Mouse (Mus musculus): ENCODE measurements around the gene Gdi2. TPM values are rescaled to one million over a fixed set of nuclear protein-coding genes. Genes with fewer than 3 reads are reported as not detected.
"Not testable (repeated sequence)": the region's sequence is repeated elsewhere in the genome, so short reads cannot be mapped to it uniquely, and the experiment has no call there.

Gene Gdi2
- polyA plus RNA-seq, 1 experiment from 2014 or later: 520 TPM

DNA sequence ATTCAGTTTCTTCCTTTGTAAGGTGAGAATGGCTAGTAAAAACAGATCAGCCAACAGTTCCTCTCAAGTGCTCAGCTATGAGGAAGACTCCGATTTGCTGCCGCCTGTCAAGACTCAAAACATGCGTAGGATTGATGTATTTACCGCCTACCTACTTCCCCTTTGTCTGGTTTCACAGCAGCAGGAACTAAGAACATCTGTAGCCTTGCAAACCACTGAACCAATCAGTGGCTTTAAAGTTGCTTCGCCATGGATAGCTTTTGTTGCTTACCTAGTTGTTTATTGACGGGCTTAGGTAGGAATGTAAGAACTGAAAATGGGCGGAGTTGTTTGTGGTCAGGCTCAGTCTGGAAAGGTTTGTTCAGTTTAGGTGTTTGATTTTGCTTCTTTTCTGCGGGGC, 11.5 kb upstream of the Gdi2 start:
- H3K4me3 ChIP-seq (ENCODE audit: low read depth, low read length): no peak overlapping the region
- no peaks in the 10 kb centered on the region for H3K9me3 ChIP-seq (ENCODE audit: control insufficient read depth, low read length)
- H3K27me3 ChIP-seq (ENCODE audit: control insufficient read depth, insufficient read depth, low read length): no peaks in the 10 kb centered on the region
- no peaks in the 10 kb centered on the region for H3K36me3 ChIP-seq (ENCODE audit: control insufficient read depth, insufficient read depth, low read length)
- no peak overlapping the region for H3K4me2 ChIP-seq
- ATAC-seq (ENCODE audit: low FRiP score) (no peak), DNase-seq (ENCODE audit: low spot score, missing footprints) (no peak)
- H3K9ac ChIP-seq (ENCODE audit: low read length): no peak overlapping the region
- no peak overlapping the region for H3K27ac ChIP-seq (ENCODE audit: low read depth, low read length)
- 87% methylated on average over 8 of the region's 8 CpGs for WGBS
- H3K4me1 ChIP-seq (ENCODE audit: control insufficient read depth, insufficient read depth, low read length): no peaks in the 10 kb centered on the region

- Histone ChIP-seq H3K4me3 (ENCODE audit: low read depth, low read length) (no peak overlapping the region), H3K4me2 (no peak overlapping the region), H3K27ac (ENCODE audit: low read depth, low read length) (no peak overlapping the region), H3K9me3 (ENCODE audit: control insufficient read depth, low read length) (no peaks in the 10 kb centered on the region), H3K36me3 (ENCODE audit: control insufficient read depth, insufficient read depth, low read length) (no peaks in the 10 kb centered on the region), H3K9ac (ENCODE audit: low read length) (no peak overlapping the region), H3K4me1 (ENCODE audit: control insufficient read depth, insufficient read depth, low read length) (no peaks in the 10 kb centered on the region), H3K27me3 (ENCODE audit: control insufficient read depth, insufficient read depth, low read length) (no peaks in the 10 kb centered on the region)
- ATAC-seq (ENCODE audit: low FRiP score) (no peak), DNase-seq (ENCODE audit: low spot score, missing footprints) (peak; percentile 47)
- WGBS: 59% methylated on average over 3 of the region's 3 CpGs
Observed at GRCm38 (mm10) chr13:3530451-3530850, 7.4 kb upstream of the Gdi2 start.

DNA sequence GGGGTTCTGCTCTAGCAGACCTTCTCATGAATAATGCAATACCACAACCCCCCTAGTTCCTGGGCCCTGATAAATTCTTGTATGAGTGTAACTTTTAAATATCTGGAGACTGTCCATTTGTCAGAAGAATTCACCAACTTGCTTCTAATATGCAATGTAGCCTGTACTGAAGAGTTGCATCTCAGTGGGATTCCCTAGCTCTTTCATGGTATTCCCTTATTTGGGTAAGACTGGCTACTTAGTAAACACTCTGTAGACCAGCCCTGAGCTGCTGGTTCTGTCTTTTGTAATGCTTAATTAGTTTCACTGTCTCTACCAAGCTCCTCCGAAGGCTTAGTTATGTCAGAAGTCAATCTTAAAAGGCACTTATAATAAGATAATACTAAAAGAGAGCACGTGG, 6.7 kb upstream of the Gdi2 start:
- not testable (repeated sequence) for H3K9me3 ChIP-seq (ENCODE audit: control insufficient read depth, low read length); H3K4me3 ChIP-seq (ENCODE audit: low read depth, low read length); H3K27ac ChIP-seq (ENCODE audit: low read depth, low read length); H3K27me3 ChIP-seq (ENCODE audit: control insufficient read depth, insufficient read depth, low read length); H3K4me2 ChIP-seq; H3K36me3 ChIP-seq (ENCODE audit: control insufficient read depth, insufficient read depth, low read length); ATAC-seq (ENCODE audit: low FRiP score); H3K9ac ChIP-seq (ENCODE audit: low read length); H3K4me1 ChIP-seq (ENCODE audit: control insufficient read depth, insufficient read depth, low read length)
- DNase-seq (ENCODE audit: low spot score, missing footprints): peak; percentile 69
- WGBS: 58% methylated on average over 2 of the region's 2 CpGs

GRCm38 (mm10) chr13:3531692-3532320, 6.1 kb upstream of the Gdi2 start:
- no peaks in the 10 kb centered on the region for H3K4me1 ChIP-seq (ENCODE audit: control insufficient read depth, insufficient read depth, low read length)
- no peak overlapping the region for H3K4me2 ChIP-seq
- no peak overlapping the region for H3K27ac ChIP-seq (ENCODE audit: low read depth, low read length)
- 73% methylated on average over 10 of the region's 10 CpGs for WGBS
- DNase-seq (ENCODE audit: low spot score, missing footprints) (peak; percentile 51), ATAC-seq (ENCODE audit: low FRiP score) (0 out of 2 replicates have a peak, but pooled peaks have one; percentile 17)
- H3K27me3 ChIP-seq (ENCODE audit: control insufficient read depth, insufficient read depth, low read length): no peaks in the 10 kb centered on the region
- H3K4me3 ChIP-seq (ENCODE audit: low read depth, low read length): no peak overlapping the region
- H3K9ac ChIP-seq (ENCODE audit: low read length): no peak overlapping the region
- H3K36me3 ChIP-seq (ENCODE audit: control insufficient read depth, insufficient read depth, low read length): no peaks in the 10 kb centered on the region
- no peaks in the 10 kb centered on the region for H3K9me3 ChIP-seq (ENCODE audit: control insufficient read depth, low read length)

GRCm38 (mm10) chr13:3532451-3532850, 5.4 kb upstream of the Gdi2 start:
- no peak overlapping the region for H3K4me3 ChIP-seq (ENCODE audit: low read depth, low read length)
- no peaks in the 10 kb centered on the region for H3K27me3 ChIP-seq (ENCODE audit: control insufficient read depth, insufficient read depth, low read length)
- peaks cover 4% of the 10 kb centered on the region; the same call in 1 of the 2 replicates for H3K4me1 ChIP-seq (ENCODE audit: control insufficient read depth, insufficient read depth, low read length)
- no peak overlapping the region for H3K4me2 ChIP-seq
- H3K27ac ChIP-seq (ENCODE audit: low read depth, low read length): no peak overlapping the region
- H3K36me3 ChIP-seq (ENCODE audit: control insufficient read depth, insufficient read depth, low read length): no peaks in the 10 kb centered on the region
- no peak for DNase-seq (ENCODE audit: low spot score, missing footprints)
- H3K9me3 ChIP-seq (ENCODE audit: control insufficient read depth, low read length): no peaks in the 10 kb centered on the region
- ATAC-seq (ENCODE audit: low FRiP score): no peak
- WGBS: 75% methylated on average over 4 of the region's 4 CpGs
- H3K9ac ChIP-seq (ENCODE audit: low read length): no peak overlapping the region

DNA sequence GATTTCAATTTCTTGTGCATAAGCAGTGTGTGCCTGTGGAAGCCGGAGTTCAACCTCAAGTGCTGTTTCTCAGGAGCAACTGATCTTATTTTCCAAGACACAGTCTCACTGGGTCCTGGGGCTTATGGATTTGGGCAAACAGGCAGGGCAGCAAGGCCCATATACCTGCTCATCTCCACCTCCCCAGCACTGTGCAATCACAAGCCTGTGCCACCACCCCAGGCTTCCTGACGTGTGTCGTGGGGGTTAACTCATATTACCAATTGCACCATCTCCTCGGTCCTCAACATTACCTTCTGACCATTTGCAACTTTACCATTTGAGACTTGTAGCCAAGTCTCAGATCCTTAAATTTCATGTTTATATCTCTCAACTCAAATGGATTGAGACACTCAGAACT, 3.7 kb upstream of the Gdi2 start:
- ATAC-seq (ENCODE audit: low FRiP score) (no peak), DNase-seq (ENCODE audit: low spot score, missing footprints) (peak; percentile 64)
- Histone ChIP-seq H3K4me2 (no peak overlapping the region), H3K36me3 (ENCODE audit: control insufficient read depth, insufficient read depth, low read length) (no peaks in the 10 kb centered on the region), H3K27me3 (ENCODE audit: control insufficient read depth, insufficient read depth, low read length) (no peaks in the 10 kb centered on the region), H3K9ac (ENCODE audit: low read length) (no peak overlapping the region), H3K27ac (ENCODE audit: low read depth, low read length) (no peak overlapping the region), H3K4me3 (ENCODE audit: low read depth, low read length) (no peak overlapping the region), H3K4me1 (ENCODE audit: control insufficient read depth, insufficient read depth, low read length) (peaks cover 4% of the 10 kb centered on the region; the same call in 1 of the 2 replicates), H3K9me3 (ENCODE audit: control insufficient read depth, low read length) (no peaks in the 10 kb centered on the region)
- WGBS: 96% methylated on average over 4 of the region's 4 CpGs

DNA sequence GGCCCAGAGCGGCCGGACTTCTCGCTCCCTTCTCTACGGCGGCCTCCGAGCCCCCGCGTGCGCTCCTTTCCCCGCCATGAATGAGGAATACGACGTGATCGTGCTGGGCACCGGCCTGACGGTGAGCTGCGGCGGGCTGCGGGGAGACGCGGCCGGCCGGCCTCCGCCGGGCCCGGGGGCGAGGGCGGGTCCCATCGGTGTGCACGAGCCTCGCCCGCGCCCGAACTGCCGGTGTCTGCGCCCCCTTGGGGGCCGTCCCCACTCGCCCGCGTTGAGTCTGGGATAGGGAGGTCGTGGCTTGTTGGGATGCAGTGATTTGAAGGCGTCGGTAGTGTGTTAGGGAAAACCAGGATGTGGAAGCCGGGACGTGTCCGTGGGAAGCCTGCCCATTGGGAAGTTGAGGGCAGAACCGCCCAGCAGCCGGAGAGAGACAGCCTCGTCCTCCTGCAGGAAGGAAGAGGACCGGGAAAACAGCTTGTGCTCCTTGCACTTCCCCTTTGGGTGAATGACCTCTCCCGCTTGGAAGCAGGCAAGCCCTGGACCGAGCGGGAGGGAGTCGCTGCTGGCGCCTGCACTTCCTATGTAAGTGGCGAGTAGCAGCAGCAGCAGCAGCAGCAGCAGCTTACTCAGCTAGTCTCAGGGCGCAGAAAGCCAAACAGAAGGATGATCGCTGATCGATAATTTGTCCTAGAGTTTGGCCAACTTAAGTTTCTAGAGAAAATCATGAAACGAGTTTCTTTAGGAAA, 533 bp downstream of the Gdi2 start:
- H3K4me3 ChIP-seq (ENCODE audit: low read depth, low read length): peak overlapping the region; percentile 94
- DNase-seq (ENCODE audit: low spot score, missing footprints) (peak; percentile 97), ATAC-seq (ENCODE audit: low FRiP score) (peak; percentile 72)
- H3K36me3 ChIP-seq (ENCODE audit: control insufficient read depth, insufficient read depth, low read length): no peaks in the 10 kb centered on the region
- H3K4me2 ChIP-seq: peak overlapping the region; percentile 57
- H3K9me3 ChIP-seq (ENCODE audit: control insufficient read depth, low read length): no peaks in the 10 kb centered on the region
- H3K4me1 ChIP-seq (ENCODE audit: control insufficient read depth, insufficient read depth, low read length): peaks cover 18% of the 10 kb centered on the region
- peak overlapping the region; percentile 97 for H3K9ac ChIP-seq (ENCODE audit: low read length)
- under 1% methylated on average over 59 of the region's 59 CpGs for WGBS
- no peaks in the 10 kb centered on the region for H3K27me3 ChIP-seq (ENCODE audit: control insufficient read depth, insufficient read depth, low read length)
- peak overlapping the region; percentile 94 for H3K27ac ChIP-seq (ENCODE audit: low read depth, low read length)

GRCm38 (mm10) chr13:3538969-3539562, 1.2 kb downstream of the Gdi2 start:
- H3K9me3 ChIP-seq (ENCODE audit: control insufficient read depth, low read length): no peaks in the 10 kb centered on the region
- WGBS: 5% methylated on average over 15 of the region's 15 CpGs
- H3K4me3 ChIP-seq (ENCODE audit: low read depth, low read length): peak overlapping the region; percentile 94
- peak; percentile 92 for DNase-seq (ENCODE audit: low spot score, missing footprints)
- H3K27me3 ChIP-seq (ENCODE audit: control insufficient read depth, insufficient read depth, low read length): no peaks in the 10 kb centered on the region
- peak overlapping the region; percentile 94; the same call in 1 of the 2 replicates for H3K27ac ChIP-seq (ENCODE audit: low read depth, low read length)
- no peak for ATAC-seq (ENCODE audit: low FRiP score)
- H3K4me2 ChIP-seq: peak overlapping the region; percentile 57
- H3K4me1 ChIP-seq (ENCODE audit: control insufficient read depth, insufficient read depth, low read length): peaks cover 18% of the 10 kb centered on the region
- no peaks in the 10 kb centered on the region for H3K36me3 ChIP-seq (ENCODE audit: control insufficient read depth, insufficient read depth, low read length)
- peak overlapping the region; percentile 97 for H3K9ac ChIP-seq (ENCODE audit: low read length)

DNA sequence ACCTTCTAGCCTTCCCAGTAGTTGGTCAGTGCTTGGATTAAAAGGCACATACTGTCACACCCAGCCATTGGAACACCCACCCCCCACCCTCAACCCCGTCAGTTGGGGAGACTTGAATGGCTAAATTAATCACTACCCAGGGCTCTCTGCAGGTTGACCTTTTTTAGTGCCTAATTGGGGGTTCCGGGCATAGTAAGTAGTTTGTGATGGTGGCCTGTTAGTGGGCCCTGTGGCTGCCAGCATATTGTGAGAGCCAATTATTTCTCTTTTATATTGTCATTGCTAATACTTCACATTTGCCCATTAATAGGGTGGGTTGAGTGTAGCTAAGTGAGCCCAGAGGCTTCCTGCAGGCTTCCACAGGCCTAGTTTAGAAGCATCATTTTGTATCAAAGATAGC, 2.3 kb downstream of the Gdi2 start:
- H3K36me3 ChIP-seq (ENCODE audit: control insufficient read depth, insufficient read depth, low read length): no peaks in the 10 kb centered on the region
- peak overlapping the region; percentile 57 for H3K4me2 ChIP-seq
- 47% methylated on average over 2 of the region's 2 CpGs for WGBS
- ATAC-seq (ENCODE audit: low FRiP score) (no peak), DNase-seq (ENCODE audit: low spot score, missing footprints) (peak; percentile 82)
- H3K4me1 ChIP-seq (ENCODE audit: control insufficient read depth, insufficient read depth, low read length): peaks cover 18% of the 10 kb centered on the region
- H3K9me3 ChIP-seq (ENCODE audit: control insufficient read depth, low read length): no peaks in the 10 kb centered on the region
- H3K27me3 ChIP-seq (ENCODE audit: control insufficient read depth, insufficient read depth, low read length): no peaks in the 10 kb centered on the region
- 0 out of 2 replicates have a peak overlapping the region, but pooled peaks have one; percentile 94 for H3K4me3 ChIP-seq (ENCODE audit: low read depth, low read length)
- H3K9ac ChIP-seq (ENCODE audit: low read length): peak overlapping the region; percentile 32; the same call in 1 of the 2 replicates
- H3K27ac ChIP-seq (ENCODE audit: low read depth, low read length): no peak overlapping the region

Measured in midbrain, embryonic 11.5 days (tissue).